Mouse (Mus musculus): ENCODE data around the gene Ssbp4. TPM values are rescaled to one million over a fixed set of nuclear protein-coding genes. Genes with fewer than 3 reads are reported as not detected.

Ssbp4 gene
- polyA plus RNA-seq, 1 experiment from 2014 or later: 173 TPM

DNA sequence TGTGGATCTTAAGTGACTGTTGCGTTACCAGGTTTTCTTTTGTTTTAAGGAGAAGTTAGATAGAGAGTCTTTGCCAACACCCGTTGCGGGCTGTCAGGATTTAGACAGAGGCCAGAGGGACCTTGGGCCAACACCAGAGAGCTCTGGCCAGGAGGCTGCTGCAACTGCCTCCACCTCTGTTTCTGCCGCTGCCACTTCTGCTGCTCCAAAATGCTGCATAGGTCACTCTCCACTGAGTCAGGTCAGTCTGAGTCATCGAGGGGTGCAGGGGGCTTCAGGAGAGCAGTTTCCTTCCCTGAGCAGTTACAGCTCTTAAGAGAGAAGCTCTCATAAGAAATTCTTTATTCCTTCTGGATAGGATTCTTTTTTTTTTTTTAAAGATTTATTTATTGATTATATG lies 18.4 kb upstream of the Ssbp4 start:
- Histone ChIP-seq H3K4me1 (replicated peaks; ENCODE audit: control insufficient read depth, insufficient read depth, low read length) (peaks cover 27% of the 10 kb centered on the region), H3K4me2 (no peak overlapping the region), H3K9ac (ENCODE audit: low read depth, low read length) (no peak overlapping the region), H3K9me3 (ENCODE audit: control insufficient read depth, low read length) (no peaks in the 10 kb centered on the region), H3K27me3 (replicated peaks; ENCODE audit: control insufficient read depth, insufficient read depth, low read length) (peaks cover 7% of the 10 kb centered on the region; the same call in 1 of the 2 replicates), H3K4me3 (ENCODE audit: low read depth, low read length) (no peak overlapping the region), H3K36me3 (ENCODE audit: control insufficient read depth, insufficient read depth, low read length) (no peaks in the 10 kb centered on the region), H3K27ac (ENCODE audit: low read depth, low read length) (no peak overlapping the region)
- WGBS: 82% methylated on average over 5 of the region's 5 CpGs
- no peak for DNase-seq (ENCODE audit: low spot score)
- no peak for ATAC-seq (replicated peaks; ENCODE audit: low FRiP score)

DNA sequence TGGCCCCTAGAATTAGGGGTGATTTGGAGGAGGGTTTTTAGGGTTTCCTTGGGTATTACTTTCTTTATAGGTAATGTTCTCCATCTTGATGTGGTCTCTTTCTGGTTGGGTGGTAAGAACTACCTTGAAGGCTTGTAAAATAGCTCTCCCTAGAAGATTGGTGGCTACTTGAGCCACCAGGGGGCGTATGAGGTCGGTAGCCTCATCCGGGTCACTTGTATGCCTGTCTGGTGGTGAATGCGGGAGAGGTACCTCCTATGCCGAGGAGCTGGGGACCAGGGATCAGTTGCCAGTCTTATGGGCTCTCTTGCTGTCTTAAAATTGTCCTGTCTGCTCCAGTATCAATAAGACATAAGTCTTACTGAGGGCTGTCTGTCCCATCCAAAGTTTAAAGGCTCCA lies 16.4 kb upstream of the Ssbp4 start:
- H3K27ac ChIP-seq (ENCODE audit: low read depth, low read length): no peak overlapping the region

DNA sequence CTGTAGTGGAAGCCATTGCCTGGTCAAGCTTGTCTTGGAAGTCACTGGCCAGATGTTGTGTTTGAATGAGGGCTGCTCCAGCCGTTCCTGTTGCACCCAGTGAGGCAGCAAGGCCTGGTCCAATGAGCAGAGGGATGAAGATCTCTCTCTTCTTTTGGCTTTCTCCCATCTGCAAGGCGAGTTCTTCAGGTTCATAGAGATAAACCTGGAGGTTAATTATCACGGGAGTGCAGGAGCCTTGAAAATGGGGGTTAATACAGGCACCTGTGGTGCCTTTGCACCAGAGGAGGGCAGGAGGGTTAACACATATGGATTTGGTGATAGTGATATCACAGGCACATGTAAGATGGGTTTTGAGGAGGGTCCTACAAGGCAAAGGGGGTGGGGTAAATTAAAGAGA lies 13.5 kb upstream of the Ssbp4 start:
- Histone ChIP-seq H3K4me2 (peak overlapping the region; percentile 52), H3K9ac (ENCODE audit: low read depth, low read length) (no peak overlapping the region), H3K4me1 (replicated peaks; ENCODE audit: control insufficient read depth, insufficient read depth, low read length) (peaks cover 50% of the 10 kb centered on the region), H3K27ac (ENCODE audit: low read depth, low read length) (peak overlapping the region; percentile 88), H3K36me3 (ENCODE audit: control insufficient read depth, insufficient read depth, low read length) (no peaks in the 10 kb centered on the region), H3K27me3 (replicated peaks; ENCODE audit: control insufficient read depth, insufficient read depth, low read length) (no peaks in the 10 kb centered on the region), H3K9me3 (ENCODE audit: control insufficient read depth, low read length) (no peaks in the 10 kb centered on the region), H3K4me3 (ENCODE audit: low read depth, low read length) (no peak overlapping the region)
- WGBS: 31% methylated on average over 3 of the region's 3 CpGs
- ATAC-seq (replicated peaks; ENCODE audit: low FRiP score) (peak; percentile 73), DNase-seq (ENCODE audit: low spot score) (no peak)

More for the DNA sequence above, 16.4 kb upstream of the Ssbp4 start:
- Histone ChIP-seq H3K27me3 (replicated peaks; ENCODE audit: control insufficient read depth, insufficient read depth, low read length) (no peaks in the 10 kb centered on the region), H3K4me3 (ENCODE audit: low read depth, low read length) (no peak overlapping the region), H3K4me2 (no peak overlapping the region), H3K36me3 (ENCODE audit: control insufficient read depth, insufficient read depth, low read length) (no peaks in the 10 kb centered on the region), H3K9ac (ENCODE audit: low read depth, low read length) (no peak overlapping the region), H3K4me1 (replicated peaks; ENCODE audit: control insufficient read depth, insufficient read depth, low read length) (peaks cover 33% of the 10 kb centered on the region), H3K9me3 (ENCODE audit: control insufficient read depth, low read length) (no peaks in the 10 kb centered on the region)
- ATAC-seq (replicated peaks; ENCODE audit: low FRiP score) (no peak), DNase-seq (ENCODE audit: low spot score) (no peak)
- 29% methylated on average over 5 of the region's 5 CpGs for WGBS

DNA sequence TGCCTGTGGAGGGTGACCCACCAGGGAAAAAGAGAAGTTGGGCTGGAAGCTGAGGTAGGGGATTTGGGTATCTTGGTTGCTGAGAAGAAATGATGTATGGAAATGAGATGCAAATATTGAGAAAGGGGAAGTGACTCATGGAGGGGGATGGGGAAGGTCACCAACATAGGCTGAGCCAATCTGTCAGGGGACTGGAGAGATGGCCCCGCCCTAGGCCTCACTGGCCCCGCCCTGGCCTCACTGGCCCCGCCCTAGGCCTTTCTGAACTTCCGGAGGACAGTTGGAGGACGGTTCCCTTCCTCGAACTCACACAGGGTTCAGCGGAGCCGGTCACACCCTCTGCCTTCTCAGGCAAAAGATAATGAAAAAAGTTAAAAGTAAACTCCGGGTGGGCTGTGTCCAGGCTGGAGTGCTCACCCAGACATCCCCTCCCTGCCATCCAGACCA lies 10.2 kb upstream of the Ssbp4 start:
- Histone ChIP-seq H3K9me3 (ENCODE audit: control insufficient read depth, low read length) (no peaks in the 10 kb centered on the region), H3K4me1 (replicated peaks; ENCODE audit: control insufficient read depth, insufficient read depth, low read length) (peaks cover 61% of the 10 kb centered on the region), H3K9ac (ENCODE audit: low read depth, low read length) (peak overlapping the region; percentile 64), H3K4me2 (peak overlapping the region; percentile 58), H3K4me3 (ENCODE audit: low read depth, low read length) (peak overlapping the region; percentile 24), H3K27ac (ENCODE audit: low read depth, low read length) (peak overlapping the region; percentile 93), H3K27me3 (replicated peaks; ENCODE audit: control insufficient read depth, insufficient read depth, low read length) (no peaks in the 10 kb centered on the region), H3K36me3 (ENCODE audit: control insufficient read depth, insufficient read depth, low read length) (no peaks in the 10 kb centered on the region)
- peak; percentile 87 for ATAC-seq (replicated peaks; ENCODE audit: low FRiP score)
- DNase-seq (ENCODE audit: low spot score): peak; percentile 88
- 15% methylated on average over 9 of the region's 9 CpGs for WGBS

- Histone ChIP-seq H3K9me3 (ENCODE audit: control insufficient read depth, low read length) (no peaks in the 10 kb centered on the region), H3K4me1 (replicated peaks; ENCODE audit: control insufficient read depth, insufficient read depth, low read length) (peaks cover 58% of the 10 kb centered on the region), H3K27me3 (replicated peaks; ENCODE audit: control insufficient read depth, insufficient read depth, low read length) (no peaks in the 10 kb centered on the region), H3K4me3 (ENCODE audit: low read depth, low read length) (peak overlapping the region; percentile 24), H3K27ac (ENCODE audit: low read depth, low read length) (peak overlapping the region; percentile 93), H3K4me2 (peak overlapping the region; percentile 58), H3K9ac (ENCODE audit: low read depth, low read length) (peak overlapping the region; percentile 64), H3K36me3 (ENCODE audit: control insufficient read depth, insufficient read depth, low read length) (no peaks in the 10 kb centered on the region)
- ATAC-seq (replicated peaks; ENCODE audit: low FRiP score) (peak; percentile 27; the same call in 1 of the 2 replicates), DNase-seq (ENCODE audit: low spot score) (no peak)
- WGBS: 41% methylated on average over 11 of the region's 11 CpGs
These were observed 9.3 kb upstream of the Ssbp4 start for GRCm38 (mm10) chr8:70617985-70618384.

DNA sequence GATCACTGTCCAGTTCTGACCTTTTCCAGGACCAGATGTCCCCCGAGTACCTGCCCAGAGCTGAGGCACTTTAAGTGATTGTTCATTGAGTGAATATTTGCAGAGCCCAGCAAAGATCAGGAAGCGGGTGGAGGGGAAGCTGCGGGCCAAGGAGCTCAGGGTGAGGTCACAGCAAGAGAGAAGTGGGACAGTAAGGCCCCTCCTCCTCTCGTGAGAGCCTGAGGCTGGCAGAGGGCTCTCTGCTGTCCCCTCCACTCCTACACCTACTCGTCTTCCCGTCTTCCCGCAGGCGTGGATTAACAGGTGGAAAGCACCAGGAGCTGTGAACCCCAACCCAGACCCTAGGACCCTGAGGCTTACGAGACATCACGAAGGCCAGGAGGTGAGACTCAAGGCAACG lies 8.0 kb upstream of the Ssbp4 start:
- 0 out of 2 replicates have a peak overlapping the region, but pooled peaks have one; percentile 4 for H3K27ac ChIP-seq (ENCODE audit: low read depth, low read length)
- no peak for DNase-seq (ENCODE audit: low spot score)
- 42% methylated on average over 11 of the region's 11 CpGs for WGBS
- no peak overlapping the region for H3K4me3 ChIP-seq (ENCODE audit: low read depth, low read length)
- no peak for ATAC-seq (replicated peaks; ENCODE audit: low FRiP score)
- no peaks in the 10 kb centered on the region for H3K9me3 ChIP-seq (ENCODE audit: control insufficient read depth, low read length)
- H3K27me3 ChIP-seq (replicated peaks; ENCODE audit: control insufficient read depth, insufficient read depth, low read length): no peaks in the 10 kb centered on the region
- H3K4me1 ChIP-seq (replicated peaks; ENCODE audit: control insufficient read depth, insufficient read depth, low read length): peaks cover 55% of the 10 kb centered on the region
- H3K4me2 ChIP-seq: peak overlapping the region; percentile 16
- H3K9ac ChIP-seq (ENCODE audit: low read depth, low read length): 0 out of 2 replicates have a peak overlapping the region, but pooled peaks have one; percentile 10
- H3K36me3 ChIP-seq (ENCODE audit: control insufficient read depth, insufficient read depth, low read length): no peaks in the 10 kb centered on the region

DNA sequence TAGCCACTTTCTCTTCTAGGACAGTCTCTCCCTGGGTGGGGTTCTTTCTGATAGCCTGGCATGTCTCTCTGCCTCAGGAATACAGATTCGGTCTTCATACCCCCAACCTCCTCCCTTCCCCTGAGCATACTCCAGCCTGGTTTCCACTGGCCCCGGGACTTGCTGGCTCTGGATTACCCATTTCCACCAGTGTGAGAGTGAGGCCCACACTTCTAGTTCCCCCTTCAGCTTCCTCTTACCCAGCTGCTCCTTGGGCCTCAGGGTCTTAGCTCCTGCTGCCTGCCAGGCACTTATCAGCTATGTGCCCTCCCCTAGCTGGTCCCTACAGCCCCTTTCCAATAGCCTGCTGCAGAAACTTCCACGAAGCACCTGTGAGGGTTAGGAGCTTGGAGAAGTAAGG lies 7.2 kb upstream of the Ssbp4 start, which contains the start of gene Lrrc25:
Lrrc25 (plus strand) TSS at position 262 of the 400 bp plus-strand sequence.
- Histone ChIP-seq H3K27me3 (replicated peaks; ENCODE audit: control insufficient read depth, insufficient read depth, low read length) (no peaks in the 10 kb centered on the region), H3K4me1 (replicated peaks; ENCODE audit: control insufficient read depth, insufficient read depth, low read length) (peaks cover 50% of the 10 kb centered on the region), H3K4me3 (ENCODE audit: low read depth, low read length) (0 out of 2 replicates have a peak within 1 kb of the TSS, but pooled peaks have one; percentile 5), H3K27ac (ENCODE audit: low read depth, low read length) (peak within 1 kb of the TSS; percentile 38), H3K9me3 (ENCODE audit: control insufficient read depth, low read length) (no peaks in the 10 kb centered on the region), H3K36me3 (ENCODE audit: control insufficient read depth, insufficient read depth, low read length) (no peaks in the 10 kb centered on the region), H3K9ac (ENCODE audit: low read depth, low read length) (peak within 1 kb of the TSS; percentile 10; the same call in 1 of the 2 replicates), H3K4me2 (peak within 1 kb of the TSS; percentile 25)
- WGBS: 44% methylated on average over 3 of the region's 3 CpGs
- ATAC-seq (replicated peaks; ENCODE audit: low FRiP score) (no peak), DNase-seq (ENCODE audit: low spot score) (no peak)

- Histone ChIP-seq H3K36me3 (ENCODE audit: control insufficient read depth, insufficient read depth, low read length) (no peaks in the 10 kb centered on the region), H3K4me1 (replicated peaks; ENCODE audit: control insufficient read depth, insufficient read depth, low read length) (peaks cover 46% of the 10 kb centered on the region), H3K27me3 (replicated peaks; ENCODE audit: control insufficient read depth, insufficient read depth, low read length) (no peaks in the 10 kb centered on the region), H3K4me2 (no peak overlapping the region), H3K9me3 (ENCODE audit: control insufficient read depth, low read length) (no peaks in the 10 kb centered on the region), H3K27ac (ENCODE audit: low read depth, low read length) (peak overlapping the region; percentile 38), H3K9ac (ENCODE audit: low read depth, low read length) (no peak overlapping the region), H3K4me3 (ENCODE audit: low read depth, low read length) (no peak overlapping the region)
- WGBS: 85% methylated on average over 8 of the region's 8 CpGs
- DNase-seq (ENCODE audit: low spot score): no peak
- ATAC-seq (replicated peaks; ENCODE audit: low FRiP score): no peak
These were observed 6.6 kb upstream of the Ssbp4 start for GRCm38 (mm10) chr8:70615281-70615680.

DNA sequence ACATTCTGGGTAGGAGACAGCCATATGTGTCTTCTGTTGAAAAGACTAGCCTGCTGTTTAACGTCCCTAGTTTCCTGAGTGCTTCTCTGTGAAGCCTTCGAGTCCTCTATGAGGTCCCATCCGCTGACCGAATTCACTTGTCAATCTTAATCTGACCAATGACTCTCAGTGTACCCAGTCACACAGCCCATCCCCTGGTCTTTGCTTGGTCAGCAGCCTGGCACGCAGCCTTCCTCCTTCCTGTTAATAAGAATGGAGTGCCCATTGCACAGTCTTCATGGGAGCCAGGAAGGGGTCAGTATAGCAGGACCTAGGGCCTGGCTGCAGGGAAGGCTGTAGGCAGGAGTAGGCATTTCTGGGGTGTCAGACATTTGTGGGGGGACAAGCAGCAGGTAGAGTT lies 5.8 kb upstream of the Ssbp4 start:
- H3K9ac ChIP-seq (ENCODE audit: low read depth, low read length): no peak overlapping the region
- ATAC-seq (replicated peaks; ENCODE audit: low FRiP score) (no peak), DNase-seq (ENCODE audit: low spot score) (no peak)
- no peak overlapping the region for H3K4me2 ChIP-seq
- H3K9me3 ChIP-seq (ENCODE audit: control insufficient read depth, low read length): no peaks in the 10 kb centered on the region
- no peaks in the 10 kb centered on the region for H3K36me3 ChIP-seq (ENCODE audit: control insufficient read depth, insufficient read depth, low read length)
- H3K27ac ChIP-seq (ENCODE audit: low read depth, low read length): peak overlapping the region; percentile 38; the same call in 1 of the 2 replicates
- no peaks in the 10 kb centered on the region for H3K27me3 ChIP-seq (replicated peaks; ENCODE audit: control insufficient read depth, insufficient read depth, low read length)
- no peak overlapping the region for H3K4me3 ChIP-seq (ENCODE audit: low read depth, low read length)
- H3K4me1 ChIP-seq (replicated peaks; ENCODE audit: control insufficient read depth, insufficient read depth, low read length): peaks cover 46% of the 10 kb centered on the region
- WGBS: 69% methylated on average over 5 of the region's 5 CpGs
